Mouse (Mus musculus) thymus, postnatal 10 days (tissue): ENCODE measurements around the gene Tmem88.

ENCODE experiments used
- DNase-seq, 2 experiments: peaks; one replicate each; pipeline ENCODE4 v3.0.0; 2021; ENCODE audit warnings: low spot score in 2 of 2

Tmem88 gene

GRCm38 (mm10) chr11:69364376-69364775 lies 33.7 kb downstream of the Tmem88 start:
- no peak for DNase-seq

DNA sequence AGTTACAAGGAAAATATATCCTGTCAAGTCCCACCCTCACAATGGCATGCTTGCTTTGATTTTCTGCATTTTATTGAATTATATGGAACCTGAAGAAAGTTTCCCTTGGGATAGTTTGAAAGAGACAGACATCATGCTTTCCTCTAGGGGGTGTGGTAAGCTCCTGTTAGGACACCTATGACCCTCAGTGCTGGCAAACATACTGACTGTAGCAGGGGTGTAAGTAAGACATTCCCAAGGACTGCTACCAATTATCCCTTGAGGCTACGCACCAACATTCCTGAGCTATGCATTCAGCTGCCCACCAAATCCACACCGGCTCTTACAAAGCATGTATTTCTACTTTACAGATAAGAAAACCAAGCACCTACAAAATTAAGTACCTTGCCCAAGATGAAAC lies 35.6 kb downstream of the Tmem88 start:
- DNase-seq = no peak

GRCm38 (mm10) chr11:69362021-69362420 lies 36.0 kb downstream of the Tmem88 start:
- no peak for DNase-seq

DNA sequence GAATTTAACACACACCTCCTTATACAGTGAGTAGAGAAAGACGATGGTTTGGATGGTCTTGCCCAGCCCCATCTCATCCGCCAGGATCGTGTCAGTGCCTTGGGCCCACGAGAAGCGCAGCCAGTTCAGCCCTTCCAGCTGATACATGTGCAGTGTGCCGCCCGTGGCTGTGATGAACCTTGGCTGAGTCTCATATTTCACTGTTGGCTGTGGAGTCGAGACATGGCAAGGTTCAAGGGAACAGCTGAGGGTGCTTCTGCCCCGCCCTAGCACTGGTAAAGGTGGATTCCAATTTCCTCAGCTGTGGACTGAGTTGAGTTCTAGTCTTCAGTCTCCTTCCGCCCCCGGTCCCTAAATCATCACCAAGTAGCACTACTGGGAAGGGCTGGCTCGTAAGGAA lies 40.3 kb downstream of the Tmem88 start:
- DNase-seq = no peak

DNA sequence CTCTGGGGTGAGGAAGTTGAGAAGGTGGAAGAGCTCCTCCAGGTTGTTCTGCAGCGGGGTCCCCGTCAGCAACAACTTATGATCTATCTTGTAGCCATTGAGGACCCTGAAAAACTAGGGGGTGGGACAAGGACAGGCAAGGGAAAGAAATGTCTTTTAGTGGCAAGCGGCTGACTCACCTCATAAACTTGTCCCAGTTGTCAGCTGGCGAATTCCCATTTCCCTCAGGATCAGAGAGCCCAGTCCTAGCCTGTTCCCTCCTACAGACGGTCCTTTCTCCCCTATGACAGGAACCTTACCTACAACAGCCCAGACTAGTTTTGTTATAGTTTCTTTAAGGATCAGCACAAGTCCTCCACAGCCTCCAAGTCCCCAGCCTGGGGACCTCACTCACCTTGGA lies 41.5 kb downstream of the Tmem88 start:
- DNase-seq = no peak
